Mouse (Mus musculus) olfactory bulb, adult 2 months (tissue): ENCODE measurements around the gene Asz1. TPM values are rescaled to one million over a fixed set of nuclear protein-coding genes. Genes with fewer than 3 reads are reported as not detected.

Experiments used
- H3K27ac ChIP-seq: fragments of 200-500 bp; 2 replicates; pipeline ENCODE4 v1.5.1; 2012; ENCODE audit warnings: low read depth, low read length; ENCODE audit not compliant: insufficient read depth
- H3K4me1 ChIP-seq: fragments of 200-500 bp; 2 replicates; pipeline ENCODE4 v1.6.1; 2012; ENCODE audit warnings: low read length; ENCODE audit not compliant: control insufficient read depth, insufficient read depth
- H3K4me3 ChIP-seq: fragments of 200-500 bp; 2 replicates; pipeline ENCODE4 v1.5.1; 2012; ENCODE audit warnings: mild to moderate bottlenecking, low read depth, low read length, moderate library complexity; ENCODE audit not compliant: insufficient read depth
- CTCF ChIP-seq: fragments of 200-500 bp; IDR thresholded peaks from 2 replicates; pipeline ENCODE4 v1.5.1; 2012; ENCODE audit warnings: low read depth, mild to moderate bottlenecking, low read length, moderate library complexity; ENCODE audit not compliant: insufficient read depth
- POLR2A ChIP-seq: fragments of 200-500 bp; IDR thresholded peaks from 2 replicates; pipeline ENCODE4 v1.6.1; 2012; ENCODE audit warnings: mild to moderate bottlenecking, low read depth, low read length, moderate library complexity; ENCODE audit not compliant: insufficient read depth
- WGBS: fragments of 180-500 bp; shearing (Covaris S2); methylation state at CpG from one replicate; pipeline ENCODE4 v1.1.7; 2018; 5-methylcytosine and 5-hydroxymethylcytosine counted together
- polyA plus RNA-seq: library from polyadenylated mRNA; stranded (reverse); fragments of >200 nt; gene quantifications from 2 replicates; pipeline ENCODE4 v1.2.4, GENCODE M21; 2012; ENCODE audit warnings: low replicate concordance; ENCODE audit not compliant: missing spikeins, insufficient read depth, insufficient read length

Asz1 gene
- polyA plus RNA-seq, result not detected in 2 replicates

GRCm38 (mm10) chr6:18108934-18109333 is at the start of gene Asz1:
Gene Asz1, minus strand, starts transcription at chr6:18109061.
- Histone ChIP-seq H3K4me3 (no peak within 1 kb of the TSS), H3K27ac (no peak within 1 kb of the TSS), H3K4me1 (no peaks in the 10 kb centered on the region)
- WGBS, result 98% methylated on average over 22 of the region's 22 CpGs
- no peak for TF ChIP-seq CTCF
- TF ChIP-seq POLR2A, result no peak

GRCm38 (mm10) chr6:18153031-18153430 is 44.2 kb upstream of the Asz1 start:
- Histone ChIP-seq H3K4me3 (no peak overlapping the region), H3K4me1 (no peaks in the 10 kb centered on the region), H3K27ac (no peak overlapping the region)
- no peak for TF ChIP-seq CTCF
- TF ChIP-seq POLR2A, result no peak
- 48% methylated on average over 4 of the region's 4 CpGs for WGBS

- TF ChIP-seq CTCF, result no peak
- H3K27ac ChIP-seq, result no peak overlapping the region
- no peaks in the 10 kb centered on the region for H3K4me1 ChIP-seq
- no peak overlapping the region for H3K4me3 ChIP-seq
- WGBS, result 29% methylated on average over 1 of the region's 1 CpGs
Measured at GRCm38 (mm10) chr6:18135246-18135645, 26.4 kb upstream of the Asz1 start.

- whole genome bisulfite sequencing, result 85% methylated on average over 4 of the region's 4 CpGs
- no peak overlapping the region for H3K4me3 ChIP-seq
- H3K27ac ChIP-seq, result no peak overlapping the region
- H3K4me1 ChIP-seq, result no peaks in the 10 kb centered on the region
- no peak for TF ChIP-seq CTCF
- no peak for TF ChIP-seq POLR2A
Measured at GRCm38 (mm10) chr6:18128059-18128458, 19.2 kb upstream of the Asz1 start.

GRCm38 (mm10) chr6:18127206-18127983 is 18.5 kb upstream of the Asz1 start:
- 40% methylated on average over 2 of the region's 2 CpGs for WGBS
- no peak for TF ChIP-seq POLR2A
- H3K27ac ChIP-seq, result no peak overlapping the region
- no peaks in the 10 kb centered on the region for H3K4me1 ChIP-seq
- H3K4me3 ChIP-seq, result no peak overlapping the region

- H3K27ac ChIP-seq, result no peak overlapping the region
- H3K4me3 ChIP-seq, result no peak overlapping the region
- 100% methylated on average over 1 of the region's 1 CpGs for WGBS
- no peaks in the 10 kb centered on the region for H3K4me1 ChIP-seq
- no peak for TF ChIP-seq POLR2A
- no peak for TF ChIP-seq CTCF
Measured at GRCm38 (mm10) chr6:18096861-18097260, 12.0 kb downstream of the Asz1 start.

- no peaks in the 10 kb centered on the region for H3K4me1 ChIP-seq
- TF ChIP-seq POLR2A (no peak), CTCF (no peak)
- WGBS, result 89% methylated on average over 5 of the region's 5 CpGs
Measured at GRCm38 (mm10) chr6:18089098-18089497, 19.8 kb downstream of the Asz1 start.

GRCm38 (mm10) chr6:18087160-18087804 is 21.6 kb downstream of the Asz1 start:
- no peak overlapping the region for H3K27ac ChIP-seq
- no peak for TF ChIP-seq CTCF
- TF ChIP-seq POLR2A, result no peak
- no peaks in the 10 kb centered on the region for H3K4me1 ChIP-seq
- 58% methylated on average over 5 of the region's 5 CpGs for WGBS
- no peak overlapping the region for H3K4me3 ChIP-seq

More at GRCm38 (mm10) chr6:18089098-18089497, 19.8 kb downstream of the Asz1 start:
- Histone ChIP-seq H3K27ac (no peak overlapping the region), H3K4me3 (no peak overlapping the region)

- TF ChIP-seq CTCF, result no peak
- no peak for TF ChIP-seq POLR2A
- no peaks in the 10 kb centered on the region for H3K4me1 ChIP-seq
- no peak overlapping the region for H3K4me3 ChIP-seq
- H3K27ac ChIP-seq, result no peak overlapping the region
- WGBS, result 22% methylated on average over 1 of the region's 1 CpGs
Measured at GRCm38 (mm10) chr6:18078615-18079014, 30.2 kb downstream of the Asz1 start.

GRCm38 (mm10) chr6:18076986-18077385 is 31.9 kb downstream of the Asz1 start:
- Histone ChIP-seq H3K27ac (no peak overlapping the region), H3K4me3 (no peak overlapping the region), H3K4me1 (no peaks in the 10 kb centered on the region)
- no peak for TF ChIP-seq CTCF
- TF ChIP-seq POLR2A, result no peak
- WGBS, result 91% methylated on average over 7 of the region's 7 CpGs
